Mouse (Mus musculus): Measurements from ENCODE around the gene Tspo2.

- TF ChIP-seq POLR2A (IDR thresholded peaks at IDR 0.05; ENCODE audit: borderline replicate concordance, control insufficient read depth, low read depth, low read length) (no peak), CTCF (IDR thresholded peaks at IDR 0.05; ENCODE audit: control insufficient read depth, insufficient read depth, low read length) (no peak)
Observed at GRCm38 (mm10) chr17:48479952-48480351, 28.6 kb upstream of the Tspo2 start.

Measured in bone marrow, adult 2 months (tissue).